ENCODE assay signal across 8 mouse cellular contexts in genomic region chr16:18288581-18289061, GRCm38 (mm10). TPM values are rescaled to one million over a fixed set of nuclear protein-coding genes. Genes with fewer than 3 reads are reported as not detected.
DNase-seq lines count a peak whose midpoint lies in the region; ATAC-seq lines count a peak whose summit lies in the region.

No protein-coding gene starts in this region.

- H3K27ac ChIP-seq in embryonic facial prominence, embryonic 14.5 days (replicated peaks; ENCODE audit: low read depth, low read length): peak overlapping the region; percentile 90
- H3K27ac ChIP-seq in lung, embryonic 16.5 days (ENCODE audit: low read length): peak overlapping the region; percentile 91

- peak overlapping the region; percentile 94 for H3K4me2 ChIP-seq in embryonic facial prominence, embryonic 14.5 days (ENCODE audit: low read depth, low read length)
- H3K4me2 ChIP-seq in lung, embryonic 16.5 days (ENCODE audit: low read depth, low read length): peak overlapping the region; percentile 73

- WGBS in embryonic facial prominence, embryonic 14.5 days: 0% methylated on average over 26 of the region's 31 CpGs
- 0% methylated on average over 23 of the region's 31 CpGs for WGBS in lung, embryonic 16.5 days

- H3K4me3 ChIP-seq in embryonic facial prominence, embryonic 14.5 days (ENCODE audit: low read depth, low read length): peak overlapping the region; percentile 92
- H3K4me3 ChIP-seq in lung, embryonic 16.5 days (ENCODE audit: low read length): peak overlapping the region; percentile 76

- DNase-seq in adrenal gland, postnatal 14 days: peak; percentile 91
- no peak for DNase-seq in adrenal gland, adult 8-10 months
- DNase-seq in ovary, postnatal 36 days (ENCODE audit: low spot score): peak; percentile 84
- no peak for DNase-seq in ovary, postnatal 10 days (ENCODE audit: low spot score)
- no peak for DNase-seq in embryonic facial prominence, embryonic 14.5 days (ENCODE audit: low spot score)
- peak; percentile 86 for DNase-seq in induced T-regulatory cell, adult 2 months (ENCODE audit: low read depth)
- DNase-seq in spleen, postnatal 4 days (ENCODE audit: low spot score in 2 of 2): peak; percentile 82 to 92

- no peaks in the 10 kb centered on the region for H3K27me3 ChIP-seq in embryonic facial prominence, embryonic 14.5 days (replicated peaks; ENCODE audit: control insufficient read depth, insufficient read depth, low read length)
- no peaks in the 10 kb centered on the region for H3K27me3 ChIP-seq in lung, embryonic 16.5 days (ENCODE audit: control insufficient read depth, insufficient read depth, low read depth, low read length)

- ATAC-seq in embryonic facial prominence, embryonic 14.5 days (ENCODE audit: low read depth): peak; percentile 88
- ATAC-seq in lung, embryonic 16.5 days (ENCODE audit: low read depth): peak; percentile 92

- peaks cover 18% of the 10 kb centered on the region for H3K4me1 ChIP-seq in embryonic facial prominence, embryonic 14.5 days (ENCODE audit: control insufficient read depth, insufficient read depth, low read length)
- peaks cover 20% of the 10 kb centered on the region for H3K4me1 ChIP-seq in lung, embryonic 16.5 days (replicated peaks; ENCODE audit: control insufficient read depth, insufficient read depth, low read length)

- H3K36me3 ChIP-seq in embryonic facial prominence, embryonic 14.5 days (ENCODE audit: control insufficient read depth, insufficient read depth, low read length): peaks cover 24% of the 10 kb centered on the region
- H3K36me3 ChIP-seq in lung, embryonic 16.5 days (ENCODE audit: control insufficient read depth, insufficient read depth, low read length): peaks cover 14% of the 10 kb centered on the region

- no peaks in the 10 kb centered on the region for H3K9me3 ChIP-seq in embryonic facial prominence, embryonic 14.5 days (ENCODE audit: control insufficient read depth, low read length)
- no peaks in the 10 kb centered on the region for H3K9me3 ChIP-seq in lung, embryonic 16.5 days (ENCODE audit: control insufficient read depth, low read length)

- H3K9ac ChIP-seq in embryonic facial prominence, embryonic 14.5 days (ENCODE audit: low read depth, low read length): peak overlapping the region; percentile 98
- peak overlapping the region; percentile 89 for H3K9ac ChIP-seq in lung, embryonic 16.5 days (ENCODE audit: low read length)

RNA-seq across cellular contexts. Expression of gene Dgcr8, which starts 0.4 kb away (rescaled TPM):
- total RNA-seq in adrenal gland, postnatal 14 days (2021): 32.9 and 37.4 TPM in 2 replicates
- 10 to 100 TPM; 24.4 to 48.7 (median 32.9) TPM for total RNA-seq in adrenal gland, adult 8-10 months (2022)
- 28.9 and 34.3 TPM in 2 replicates for polyA plus RNA-seq in embryonic facial prominence, embryonic 14.5 days (2014; fragmentation: Nextera tagmentation; extraction: Ambion mirVana)
- polyA plus RNA-seq in lung, embryonic 16.5 days (2015; fragmentation: Nextera tagmentation; extraction: Ambion mirVana): 26.6 and 28.8 TPM in 2 replicates

RNA-seq across cellular contexts. Expression of gene Gm49776, which starts 30.5 kb away (rescaled TPM):
- not detected in 2 replicates for total RNA-seq in adrenal gland, postnatal 14 days (2021)
- total RNA-seq in adrenal gland, adult 8-10 months (2022): not detected
- polyA plus RNA-seq in embryonic facial prominence, embryonic 14.5 days (2014; fragmentation: Nextera tagmentation; extraction: Ambion mirVana): 1.2 and 6.5 TPM in 2 replicates
- 1.8 and 2.8 TPM in 2 replicates for polyA plus RNA-seq in lung, embryonic 16.5 days (2015; fragmentation: Nextera tagmentation; extraction: Ambion mirVana)

RNA-seq across cellular contexts. Expression of gene Ranbp1, which starts 40.1 kb away (rescaled TPM):
- total RNA-seq in adrenal gland, postnatal 14 days (2021): 139 and 155 TPM in 2 replicates
- 100 to 1,000 TPM in 3 of 4 experiments, 10 to 100 TPM in 1; 98.7 to 146 (median 114) TPM for total RNA-seq in adrenal gland, adult 8-10 months (2022)
- polyA plus RNA-seq in embryonic facial prominence, embryonic 14.5 days (2014; fragmentation: Nextera tagmentation; extraction: Ambion mirVana): 515 and 520 TPM in 2 replicates
- polyA plus RNA-seq in lung, embryonic 16.5 days (2015; fragmentation: Nextera tagmentation; extraction: Ambion mirVana): 459 and 514 TPM in 2 replicates

RNA-seq across cellular contexts. Expression of gene Trmt2a, which starts 40.1 kb away (rescaled TPM):
- total RNA-seq in adrenal gland, postnatal 14 days (2021): 41.0 and 47.0 TPM in 2 replicates
- 10 to 100 TPM; 49.8 to 66.4 (median 59.1) TPM for total RNA-seq in adrenal gland, adult 8-10 months (2022)
- polyA plus RNA-seq in embryonic facial prominence, embryonic 14.5 days (2014; fragmentation: Nextera tagmentation; extraction: Ambion mirVana): 79.1 and 83.5 TPM in 2 replicates
- 95.2 and 106 TPM in 2 replicates for polyA plus RNA-seq in lung, embryonic 16.5 days (2015; fragmentation: Nextera tagmentation; extraction: Ambion mirVana)

RNA-seq across cellular contexts. Expression of gene Zdhhc8, which starts 53.7 kb away (rescaled TPM):
- 18.6 and 22.0 TPM in 2 replicates for total RNA-seq in adrenal gland, postnatal 14 days (2021)
- total RNA-seq in adrenal gland, adult 8-10 months (2022): 10 to 100 TPM; 20.5 to 33.0 (median 27.2) TPM
- 23.6 and 25.4 TPM in 2 replicates for polyA plus RNA-seq in embryonic facial prominence, embryonic 14.5 days (2014; fragmentation: Nextera tagmentation; extraction: Ambion mirVana)
- polyA plus RNA-seq in lung, embryonic 16.5 days (2015; fragmentation: Nextera tagmentation; extraction: Ambion mirVana): 9.1 and 9.3 TPM in 2 replicates

Comparison
In these comparisons a context has a peak if more than half of its experiments do, and no peak if none do; other contexts are left out.
1. DNase-seq: peak in adrenal gland, postnatal 14 days (single experiment), ovary, postnatal 36 days (single experiment), induced T-regulatory cell, adult 2 months (single experiment) and spleen, postnatal 4 days (2 of 2); none in adrenal gland, adult 8-10 months (single experiment), ovary, postnatal 10 days (single experiment) and embryonic facial prominence, embryonic 14.5 days (single experiment).